Mouse (Mus musculus): ENCODE results near the gene Ccl9.

- no peak for TF ChIP-seq TAL1 (conservative IDR thresholded peaks at IDR 0.05; ENCODE audit: low read depth, low read length)
- no peak for TF ChIP-seq CTCF (IDR thresholded peaks at IDR 0.05; ENCODE audit: low read depth, low read length)
Measured at GRCm38 (mm10) chr11:83598207-83598837, 19.9 kb upstream of the Ccl9 start.
